Mouse (Mus musculus) heart, embryonic 11.5 days (tissue): ENCODE measurements at regions not wholly inside any gene's neighbourhood (a gene's known extent, or its start where the extent isn't known, plus 50 kb on each side); places are given as distances from the start of the nearest gene placed in this dataset.

Experiments used
- ATAC-seq: fragments of 200-750 bp; cut with Nextera tagmentation; replicated peaks from 2 replicates; pipeline ENCODE4 v1.8.0; 2017; ENCODE audit warnings: moderate library complexity; ENCODE audit not compliant: insufficient number of reproducible peaks, low FRiP score, low TSS enrichment
- H3K27ac ChIP-seq: fragments of 300-500 bp; sonication (generic); 2 replicates; pipeline ENCODE4 v1.5.1; 2014; ENCODE audit warnings: mild to moderate bottlenecking, low read depth, low read length
- H3K27me3 ChIP-seq: fragments of 300-500 bp; sonication (generic); 2 replicates; pipeline ENCODE4 v1.6.1; 2014; ENCODE audit warnings: mild to moderate bottlenecking, low read length, mixed read lengths; ENCODE audit not compliant: control insufficient read depth, insufficient read depth
- H3K36me3 ChIP-seq: fragments of 300-500 bp; sonication (generic); 2 replicates; pipeline ENCODE4 v1.6.1; 2014; ENCODE audit warnings: mild to moderate bottlenecking, low read length, moderate library complexity, mixed read lengths; ENCODE audit not compliant: control insufficient read depth, insufficient read depth
- H3K4me1 ChIP-seq: fragments of 300-500 bp; sonication (generic); 2 replicates; pipeline ENCODE4 v1.6.1; 2014; ENCODE audit warnings: low read length; ENCODE audit not compliant: control insufficient read depth, insufficient read depth
- H3K4me2 ChIP-seq: fragments of 300-500 bp; sonication (generic); 2 replicates; pipeline ENCODE4 v1.6.1; 2014; ENCODE audit warnings: mild to moderate bottlenecking, moderate library complexity
- H3K4me3 ChIP-seq: fragments of 300-500 bp; sonication (generic); 2 replicates; pipeline ENCODE4 v1.5.1; 2014; ENCODE audit warnings: low read depth, low read length
- H3K9ac ChIP-seq: fragments of 300-500 bp; sonication (generic); 2 replicates; pipeline ENCODE4 v1.6.1; 2014; ENCODE audit warnings: mild to moderate bottlenecking, low read depth, low read length, moderate library complexity
- H3K9me3 ChIP-seq: fragments of 300-500 bp; sonication (generic); replicated peaks from 2 replicates; pipeline ENCODE4 v1.6.1; 2016; ENCODE audit warnings: low read length; ENCODE audit not compliant: control insufficient read depth
- WGBS: fragments of 180-500 bp; shearing (Covaris S2); extraction: QIAGEN DNeasy Blood & Tissue Kit; methylation state at CpG from one replicate; pipeline ENCODE4 v1.1.7; 2014; ENCODE audit not compliant: insufficient replicate concordance; 5-methylcytosine and 5-hydroxymethylcytosine counted together

DNA sequence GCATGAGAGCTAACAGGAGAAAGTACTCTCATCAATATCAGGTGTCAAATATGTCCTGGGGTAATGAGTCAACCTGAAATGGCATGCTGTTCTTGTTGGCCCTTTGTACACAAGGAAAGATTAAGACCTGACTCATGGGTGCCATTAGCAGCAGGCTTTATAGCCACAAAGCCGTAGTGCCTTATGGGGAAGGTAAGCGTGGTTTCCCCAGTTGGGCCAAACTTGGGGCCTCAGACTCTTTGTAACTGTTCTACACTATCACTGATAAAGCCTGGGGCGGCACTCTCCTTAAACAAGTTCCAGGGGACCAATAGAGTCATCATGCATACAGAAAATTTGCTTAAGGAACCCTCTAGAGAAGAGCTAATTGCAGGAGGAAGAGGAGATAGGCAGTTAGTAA lies 1228.9 kb upstream of the A1bg start:
- Histone ChIP-seq H3K9ac (no peak overlapping the region), H3K4me2 (no peak overlapping the region), H3K4me1 (peaks cover 6% of the 10 kb centered on the region; the same call in 1 of the 2 replicates), H3K27ac (0 out of 2 replicates have a peak overlapping the region, but pooled peaks have one; percentile 6), H3K9me3 (no peaks in the 10 kb centered on the region), H3K27me3 (0 out of 2 replicates have a peak, but pooled peaks cover 3% of the 10 kb centered on the region), H3K36me3 (no peaks in the 10 kb centered on the region), H3K4me3 (no peak overlapping the region)
- no peak for ATAC-seq
- WGBS, result 75% methylated on average over 3 of the region's 3 CpGs

DNA sequence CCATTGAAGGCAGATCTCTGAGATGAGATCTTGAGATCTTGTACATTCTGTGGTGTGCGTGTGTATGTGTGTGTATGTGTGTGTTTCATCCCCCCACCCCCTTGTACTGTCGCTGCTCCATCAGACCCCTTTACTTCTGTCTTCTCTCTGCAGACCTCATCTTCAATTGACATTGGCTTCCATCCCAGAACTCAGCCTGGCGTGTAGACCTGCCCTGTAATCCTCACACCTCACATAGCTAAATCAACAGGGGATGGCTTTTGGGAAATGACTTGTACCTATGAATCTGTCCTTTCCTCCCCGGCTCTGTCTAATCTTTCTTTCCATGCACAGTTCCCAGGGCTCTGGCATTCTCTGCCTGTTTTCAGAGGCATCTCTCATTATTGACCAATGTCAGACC lies 1227.5 kb upstream of the A1bg start:
- no peaks in the 10 kb centered on the region for H3K27me3 ChIP-seq
- H3K9ac ChIP-seq, result no peak overlapping the region
- ATAC-seq, result no peak
- H3K36me3 ChIP-seq, result no peaks in the 10 kb centered on the region
- H3K4me3 ChIP-seq, result no peak overlapping the region
- H3K9me3 ChIP-seq, result no peaks in the 10 kb centered on the region
- 80% methylated on average over 4 of the region's 4 CpGs for WGBS
- H3K4me1 ChIP-seq, result peaks cover 6% of the 10 kb centered on the region; the same call in 1 of the 2 replicates
- H3K4me2 ChIP-seq, result no peak overlapping the region
- no peak overlapping the region for H3K27ac ChIP-seq

DNA sequence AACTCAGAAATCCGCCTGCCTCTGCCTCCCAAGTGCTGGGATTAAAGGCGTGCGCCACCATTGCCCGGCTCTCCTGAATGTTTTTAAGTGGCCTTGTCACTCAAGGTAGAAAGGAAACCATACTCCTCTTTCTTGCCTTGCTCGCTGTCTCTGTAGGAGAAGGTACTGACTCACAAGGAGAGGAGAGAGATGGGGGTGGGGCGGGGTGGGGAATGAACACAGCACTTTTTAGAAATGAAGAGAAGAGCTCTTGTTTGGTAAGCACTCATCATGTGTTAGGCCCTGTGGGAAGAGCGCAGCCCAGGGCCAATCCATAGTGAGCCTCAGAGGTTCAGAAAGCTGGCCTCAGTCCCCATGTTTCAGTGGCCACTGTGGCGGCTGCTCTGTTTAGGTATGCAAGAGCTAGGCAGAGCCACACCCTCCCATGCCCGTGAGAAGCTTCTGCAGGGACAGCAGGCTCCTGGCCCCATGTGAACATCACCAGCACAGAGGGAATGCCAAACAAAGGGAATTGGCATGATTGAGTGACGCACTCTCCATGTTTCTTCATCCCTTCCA lies 1225.9 kb upstream of the A1bg start:
- Histone ChIP-seq H3K4me1 (peaks cover 6% of the 10 kb centered on the region; the same call in 1 of the 2 replicates), H3K27ac (peak overlapping the region; percentile 46; the same call in 1 of the 2 replicates)

DNA sequence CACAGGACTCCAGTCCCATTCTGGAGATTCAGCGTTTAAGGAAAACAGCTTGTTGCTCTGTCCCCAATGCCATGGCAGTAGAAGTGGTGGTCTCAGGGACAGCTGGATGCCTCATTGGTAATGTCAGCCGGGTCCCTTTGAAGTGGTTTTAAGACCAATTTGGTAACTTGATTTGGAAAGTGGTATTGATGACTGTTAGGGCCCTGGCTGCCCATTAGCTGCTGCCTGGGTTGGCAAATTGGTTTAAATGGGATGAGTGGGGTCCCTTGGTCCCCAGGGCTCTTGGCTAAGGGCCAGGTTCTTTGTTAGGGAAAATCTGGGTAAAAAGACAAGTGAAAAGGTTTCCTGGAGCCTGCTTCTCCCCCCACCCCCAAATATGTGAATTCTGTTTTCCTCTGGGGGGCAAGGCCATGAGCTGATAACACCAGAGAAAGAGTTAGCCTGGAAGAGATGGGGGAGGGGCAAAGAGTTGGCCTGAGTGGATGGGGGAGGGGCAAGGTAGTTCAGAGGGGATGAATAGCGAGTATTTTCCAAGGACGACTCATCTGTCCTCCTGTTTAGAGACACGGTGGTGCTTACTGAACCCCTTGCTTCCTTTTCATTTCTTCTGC lies 1224.6 kb upstream of the A1bg start:
- H3K4me3 ChIP-seq, result no peak overlapping the region
- H3K9me3 ChIP-seq, result no peaks in the 10 kb centered on the region
- no peaks in the 10 kb centered on the region for H3K36me3 ChIP-seq
- no peak for ATAC-seq
- H3K9ac ChIP-seq, result no peak overlapping the region
- whole genome bisulfite sequencing, result 22% methylated on average over 5 of the region's 5 CpGs
- H3K27me3 ChIP-seq, result no peaks in the 10 kb centered on the region
- H3K4me1 ChIP-seq, result peaks cover 6% of the 10 kb centered on the region; the same call in 1 of the 2 replicates
- no peak overlapping the region for H3K4me2 ChIP-seq
- no peak overlapping the region; the same call in 1 of the 2 replicates for H3K27ac ChIP-seq

More for the DNA sequence above, 1225.9 kb upstream of the A1bg start:
- H3K27me3 ChIP-seq, result no peaks in the 10 kb centered on the region
- 75% methylated on average over 10 of the region's 10 CpGs for WGBS
- H3K36me3 ChIP-seq, result no peaks in the 10 kb centered on the region
- H3K4me3 ChIP-seq, result no peak overlapping the region
- H3K4me2 ChIP-seq, result no peak overlapping the region
- peak; percentile 69; the same call in 1 of the 2 replicates for ATAC-seq
- H3K9ac ChIP-seq, result no peak overlapping the region
- no peaks in the 10 kb centered on the region for H3K9me3 ChIP-seq

GRCm38 (mm10) chr15:62145643-62146285 lies 1223.0 kb upstream of the A1bg start:
- ATAC-seq, result no peak
- H3K9ac ChIP-seq, result no peak overlapping the region
- no peaks in the 10 kb centered on the region for H3K36me3 ChIP-seq
- no peaks in the 10 kb centered on the region for H3K27me3 ChIP-seq
- no peak overlapping the region for H3K27ac ChIP-seq
- no peaks in the 10 kb centered on the region for H3K9me3 ChIP-seq
- H3K4me3 ChIP-seq, result no peak overlapping the region
- no peak overlapping the region for H3K4me2 ChIP-seq
- WGBS, result 86% methylated on average over 4 of the region's 4 CpGs
- H3K4me1 ChIP-seq, result peaks cover 6% of the 10 kb centered on the region; the same call in 1 of the 2 replicates

- Histone ChIP-seq H3K27me3 (no peaks in the 10 kb centered on the region), H3K27ac (no peak overlapping the region), H3K4me1 (peaks cover 6% of the 10 kb centered on the region; the same call in 1 of the 2 replicates), H3K4me3 (no peak overlapping the region), H3K9me3 (no peaks in the 10 kb centered on the region), H3K4me2 (no peak overlapping the region), H3K36me3 (no peaks in the 10 kb centered on the region), H3K9ac (no peak overlapping the region)
- 86% methylated on average over 10 of the region's 10 CpGs for whole genome bisulfite sequencing
- no peak for ATAC-seq
These were observed 1222.2 kb upstream of the A1bg start for GRCm38 (mm10) chr15:62144776-62145564.

DNA sequence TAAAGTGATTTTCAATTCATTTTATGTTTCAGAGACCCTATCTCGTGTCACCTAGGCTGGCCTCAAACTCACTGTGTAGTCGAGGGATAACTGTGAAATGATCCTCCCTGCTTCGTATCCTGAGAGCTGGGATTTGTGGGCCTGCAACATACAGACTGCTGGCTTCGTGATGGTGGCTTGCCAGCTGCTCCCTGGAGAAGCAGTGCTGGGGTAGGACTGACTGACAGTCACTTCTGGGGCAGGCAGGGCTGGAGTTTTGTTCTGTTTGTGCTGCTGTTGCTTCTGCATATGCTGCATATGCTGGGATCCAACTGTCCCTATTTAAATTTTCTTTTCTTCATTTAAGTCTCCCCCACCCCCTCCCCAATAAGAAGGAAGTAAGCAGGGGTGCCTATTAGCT lies 1217.0 kb upstream of the A1bg start:
- ATAC-seq, result no peak
- H3K4me3 ChIP-seq, result no peak overlapping the region
- no peak overlapping the region for H3K4me2 ChIP-seq
- H3K27ac ChIP-seq, result no peak overlapping the region
- H3K27me3 ChIP-seq, result no peaks in the 10 kb centered on the region
- H3K9me3 ChIP-seq, result no peaks in the 10 kb centered on the region
- 63% methylated on average over 4 of the region's 4 CpGs for WGBS
- H3K4me1 ChIP-seq, result 0 out of 2 replicates have a peak, but pooled peaks cover 5% of the 10 kb centered on the region
- H3K36me3 ChIP-seq, result no peaks in the 10 kb centered on the region
- H3K9ac ChIP-seq, result no peak overlapping the region

DNA sequence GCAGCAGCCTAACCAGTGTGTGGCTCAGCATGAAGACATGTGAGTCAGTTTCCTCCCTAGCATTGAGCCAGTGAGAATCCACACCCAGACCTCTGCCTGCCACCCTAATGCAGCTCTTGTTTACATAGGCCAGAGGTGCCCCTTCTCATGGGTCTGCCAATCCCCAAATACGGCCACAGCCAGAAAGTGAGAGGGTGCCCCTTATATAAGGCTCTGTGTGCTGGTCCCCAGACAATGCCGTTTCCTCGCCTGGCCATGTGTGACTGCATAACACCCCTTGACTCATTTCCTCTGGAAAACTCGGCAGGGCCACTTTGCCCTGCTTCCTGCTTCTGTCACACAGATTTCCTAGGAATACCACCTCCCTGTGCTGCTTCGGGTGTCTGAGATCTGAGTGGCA lies 1216.4 kb upstream of the A1bg start:
- 39% methylated on average over 5 of the region's 5 CpGs for WGBS
- peak overlapping the region; percentile 54; the same call in 1 of the 2 replicates for H3K27ac ChIP-seq

More for the DNA sequence above, 1216.4 kb upstream of the A1bg start:
- H3K36me3 ChIP-seq, result no peaks in the 10 kb centered on the region
- peak; percentile 46; the same call in 1 of the 2 replicates for ATAC-seq
- H3K9ac ChIP-seq, result no peak overlapping the region
- H3K4me1 ChIP-seq, result 0 out of 2 replicates have a peak, but pooled peaks cover 5% of the 10 kb centered on the region
- no peaks in the 10 kb centered on the region for H3K9me3 ChIP-seq
- H3K27me3 ChIP-seq, result no peaks in the 10 kb centered on the region
- H3K4me2 ChIP-seq, result no peak overlapping the region
- no peak overlapping the region for H3K4me3 ChIP-seq
